Mouse (Mus musculus): ENCODE results near the gene Lyar.

The Lyar gene

GRCm38 (mm10) chr5:38220328-38220912, at the start of gene Lyar, which contains the start of gene Zbtb49:
Gene Lyar, plus strand, starts transcription at chr5:38220470.
Gene Zbtb49, minus strand, starts transcription at chr5:38220457.
- peak; percentile 95 for DNase-seq (ENCODE audit: low spot score)

- DNase-seq (ENCODE audit: low spot score), result no peak
Observed at GRCm38 (mm10) chr5:38173766-38174165, 46.5 kb upstream of the Lyar start.

- DNase-seq (ENCODE audit: low spot score), result no peak
Observed at GRCm38 (mm10) chr5:38174256-38174912, 45.9 kb upstream of the Lyar start.

GRCm38 (mm10) chr5:38184688-38185285, 35.5 kb upstream of the Lyar start:
- DNase-seq (ENCODE audit: low spot score), result no peak

- DNase-seq (ENCODE audit: low spot score), result no peak
Observed at GRCm38 (mm10) chr5:38187006-38187405, 33.3 kb upstream of the Lyar start.

- DNase-seq (ENCODE audit: low spot score), result no peak
Observed at GRCm38 (mm10) chr5:38190907-38191306, 29.4 kb upstream of the Lyar start.

GRCm38 (mm10) chr5:38194946-38195345, 25.3 kb upstream of the Lyar start:
- DNase-seq (ENCODE audit: low spot score), result no peak

- DNase-seq (ENCODE audit: low spot score), result no peak
Observed at GRCm38 (mm10) chr5:38195941-38196340, 24.3 kb upstream of the Lyar start.

GRCm38 (mm10) chr5:38196821-38197481, 23.3 kb upstream of the Lyar start:
- DNase-seq (ENCODE audit: low spot score), result no peak

GRCm38 (mm10) chr5:38197482-38197823, 22.8 kb upstream of the Lyar start:
- DNase-seq (ENCODE audit: low spot score), result peak; percentile 68

GRCm38 (mm10) chr5:38199686-38200085, 20.6 kb upstream of the Lyar start:
- DNase-seq (ENCODE audit: low spot score), result no peak

- no peak for DNase-seq (ENCODE audit: low spot score)
Observed at GRCm38 (mm10) chr5:38205303-38205726, 15.0 kb upstream of the Lyar start.

- DNase-seq (ENCODE audit: low spot score), result no peak
Observed at GRCm38 (mm10) chr5:38208985-38209384, 11.3 kb upstream of the Lyar start.

- no peak for DNase-seq (ENCODE audit: low spot score)
Observed at GRCm38 (mm10) chr5:38211691-38212090, 8.6 kb upstream of the Lyar start.

GRCm38 (mm10) chr5:38213009-38213408, 7.3 kb upstream of the Lyar start:
- no peak for DNase-seq (ENCODE audit: low spot score)

GRCm38 (mm10) chr5:38219771-38220307, 431 bp upstream of the Lyar start:
- no peak for DNase-seq (ENCODE audit: low spot score)

GRCm38 (mm10) chr5:38235422-38235821, 15.2 kb downstream of the Lyar start:
- no peak for DNase-seq (ENCODE audit: low spot score)

GRCm38 (mm10) chr5:38236627-38237026, 16.4 kb downstream of the Lyar start:
- DNase-seq (ENCODE audit: low spot score), result no peak

GRCm38 (mm10) chr5:38240727-38241472, 20.6 kb downstream of the Lyar start:
- DNase-seq (ENCODE audit: low spot score), result no peak

GRCm38 (mm10) chr5:38241473-38241834, 21.2 kb downstream of the Lyar start:
- DNase-seq (ENCODE audit: low spot score), result no peak

GRCm38 (mm10) chr5:38241966-38242365, 21.7 kb downstream of the Lyar start:
- no peak for DNase-seq (ENCODE audit: low spot score)

GRCm38 (mm10) chr5:38255195-38255594, 34.9 kb downstream of the Lyar start:
- no peak for DNase-seq (ENCODE audit: low spot score)
